Mouse (Mus musculus) stomach, embryonic 14.5 days (tissue): ENCODE data around the gene Ifngr1. TPM values are rescaled to one million over a fixed set of nuclear protein-coding genes. Genes with fewer than 3 reads are reported as not detected.

Experiments
- ATAC-seq: fragments of 200-750 bp; cut with Nextera tagmentation; 2 replicates; pipeline ENCODE4 v1.8.0; 2017; ENCODE audit warnings: low read depth, moderate TSS enrichment; ENCODE audit not compliant: insufficient number of reproducible peaks, insufficient read depth, low FRiP score
- H3K27ac ChIP-seq: fragments of 300-500 bp; sonication (generic); 2 replicates; pipeline ENCODE4 v1.5.1; 2014; ENCODE audit warnings: mild to moderate bottlenecking, low read length, moderate library complexity, mixed read lengths
- H3K27me3 ChIP-seq: fragments of 300-500 bp; sonication (generic); 2 replicates; pipeline ENCODE4 v1.6.1; 2014; ENCODE audit warnings: low read length, control low read depth, mixed read lengths; ENCODE audit not compliant: control insufficient read depth, insufficient read depth
- H3K36me3 ChIP-seq: fragments of 300-500 bp; sonication (generic); 2 replicates; pipeline ENCODE4 v1.6.1; 2014; ENCODE audit warnings: mild to moderate bottlenecking, control low read depth, low read length, moderate library complexity, mixed read lengths; ENCODE audit not compliant: control insufficient read depth, insufficient read depth
- H3K4me1 ChIP-seq: fragments of 300-500 bp; sonication (generic); 2 replicates; pipeline ENCODE4 v1.6.1; 2014; ENCODE audit warnings: low read length, control low read depth, mixed read lengths; ENCODE audit not compliant: control insufficient read depth, insufficient read depth
- H3K4me2 ChIP-seq: fragments of 300-500 bp; sonication (generic); replicated peaks from 2 replicates; pipeline ENCODE4 v1.6.1; 2014; ENCODE audit warnings: low read depth, low read length, control low read depth
- H3K4me3 ChIP-seq: fragments of 300-500 bp; sonication (generic); 2 replicates; pipeline ENCODE4 v1.5.1; 2014; ENCODE audit warnings: low read depth, low read length, control low read depth
- H3K9ac ChIP-seq: fragments of 300-500 bp; sonication (generic); replicated peaks from 2 replicates; pipeline ENCODE4 v1.6.1; 2014; ENCODE audit warnings: low read depth, mild to moderate bottlenecking, control low read depth, low read length, moderate library complexity, mixed read lengths
- H3K9me3 ChIP-seq: fragments of 300-500 bp; sonication (generic); 2 replicates; pipeline ENCODE4 v1.6.1; 2016; ENCODE audit warnings: low read depth, low read length, control low read depth; ENCODE audit not compliant: control insufficient read depth
- WGBS: fragments of 180-500 bp; shearing (Covaris S2); extraction: QIAGEN DNeasy Blood & Tissue Kit; methylation state at CpG from one replicate; pipeline ENCODE4 v1.1.7; 2014; 5-methylcytosine and 5-hydroxymethylcytosine counted together
- polyA plus RNA-seq: library from polyadenylated mRNA; unstranded; fragments of >200 nt; fragmentation: Nextera tagmentation; extraction: Ambion mirVana; gene quantifications from 2 replicates; pipeline ENCODE4 v1.2.1, GENCODE M21; 2014

Ifngr1 gene
- polyA plus RNA-seq, 1 experiment from 2014 or later: 69.1 TPM

GRCm38 (mm10) chr10:19581844-19582582 is 9.7 kb upstream of the Ifngr1 start:
- 0 out of 2 replicates have a peak, but pooled peaks cover 4% of the 10 kb centered on the region for H3K4me1 ChIP-seq
- ATAC-seq: no peak
- WGBS: 58% methylated on average over 8 of the region's 9 CpGs
- no peak overlapping the region for H3K4me3 ChIP-seq
- H3K4me2 ChIP-seq: no peak overlapping the region
- no peaks in the 10 kb centered on the region for H3K36me3 ChIP-seq
- H3K27ac ChIP-seq: no peak overlapping the region
- H3K27me3 ChIP-seq: no peaks in the 10 kb centered on the region
- H3K9me3 ChIP-seq: no peaks in the 10 kb centered on the region
- no peak overlapping the region for H3K9ac ChIP-seq

- H3K36me3 ChIP-seq: no peaks in the 10 kb centered on the region
- H3K27me3 ChIP-seq: no peaks in the 10 kb centered on the region
- H3K4me1 ChIP-seq: 0 out of 2 replicates have a peak, but pooled peaks cover 4% of the 10 kb centered on the region
- H3K9ac ChIP-seq: no peak overlapping the region
- ATAC-seq: no peak
- no peak overlapping the region for H3K4me3 ChIP-seq
- 54% methylated on average over 7 of the region's 7 CpGs for WGBS
- no peaks in the 10 kb centered on the region for H3K9me3 ChIP-seq
- peak overlapping the region; percentile 4; the same call in 1 of the 2 replicates for H3K27ac ChIP-seq
- no peak overlapping the region for H3K4me2 ChIP-seq
Observed at GRCm38 (mm10) chr10:19582806-19583430, 8.8 kb upstream of the Ifngr1 start.

- no peak for ATAC-seq
- no peak overlapping the region for H3K4me2 ChIP-seq
- no peak overlapping the region for H3K9ac ChIP-seq
- no peak overlapping the region for H3K27ac ChIP-seq
- WGBS: 83% methylated on average over 2 of the region's 2 CpGs
- H3K27me3 ChIP-seq: no peaks in the 10 kb centered on the region
- H3K36me3 ChIP-seq: no peaks in the 10 kb centered on the region
- no peaks in the 10 kb centered on the region for H3K9me3 ChIP-seq
- H3K4me1 ChIP-seq: no peaks in the 10 kb centered on the region
- no peak overlapping the region for H3K4me3 ChIP-seq
Observed at GRCm38 (mm10) chr10:19584064-19584463, 7.7 kb upstream of the Ifngr1 start.

GRCm38 (mm10) chr10:19584846-19585245 is 6.9 kb upstream of the Ifngr1 start:
- no peaks in the 10 kb centered on the region for H3K27me3 ChIP-seq
- no peak overlapping the region for H3K27ac ChIP-seq
- H3K9ac ChIP-seq: no peak overlapping the region
- H3K9me3 ChIP-seq: no peaks in the 10 kb centered on the region
- no peak overlapping the region for H3K4me2 ChIP-seq
- H3K4me3 ChIP-seq: no peak overlapping the region
- ATAC-seq: no peak
- H3K4me1 ChIP-seq: no peaks in the 10 kb centered on the region
- no peaks in the 10 kb centered on the region for H3K36me3 ChIP-seq
- WGBS: 78% methylated on average over 1 of the region's 1 CpGs

GRCm38 (mm10) chr10:19585860-19586259 is 5.9 kb upstream of the Ifngr1 start:
- Histone ChIP-seq H3K27ac (no peak overlapping the region), H3K4me2 (no peak overlapping the region), H3K4me1 (no peaks in the 10 kb centered on the region), H3K9ac (no peak overlapping the region), H3K27me3 (no peaks in the 10 kb centered on the region), H3K9me3 (no peaks in the 10 kb centered on the region), H3K36me3 (no peaks in the 10 kb centered on the region), H3K4me3 (no peak overlapping the region)
- 0 out of 2 replicates have a peak, but pooled peaks have one; percentile 14 for ATAC-seq
- 84% methylated on average over 5 of the region's 5 CpGs for WGBS

- no peaks in the 10 kb centered on the region for H3K9me3 ChIP-seq
- no peak overlapping the region for H3K9ac ChIP-seq
- no peak overlapping the region for H3K4me3 ChIP-seq
- no peaks in the 10 kb centered on the region for H3K36me3 ChIP-seq
- H3K27ac ChIP-seq: no peak overlapping the region
- 80% methylated on average over 3 of the region's 3 CpGs for WGBS
- no peaks in the 10 kb centered on the region for H3K4me1 ChIP-seq
- ATAC-seq: no peak
- no peak overlapping the region for H3K4me2 ChIP-seq
- no peaks in the 10 kb centered on the region for H3K27me3 ChIP-seq
Observed at GRCm38 (mm10) chr10:19587281-19587680, 4.5 kb upstream of the Ifngr1 start.

- H3K4me1 ChIP-seq: peaks cover 16% of the 10 kb centered on the region; the same call in 1 of the 2 replicates
- ATAC-seq: no peak
- no peak overlapping the region for H3K27ac ChIP-seq
- 91% methylated on average over 12 of the region's 12 CpGs for WGBS
- no peak overlapping the region for H3K4me2 ChIP-seq
- no peak overlapping the region for H3K9ac ChIP-seq
- no peak overlapping the region for H3K4me3 ChIP-seq
- no peaks in the 10 kb centered on the region for H3K9me3 ChIP-seq
- no peaks in the 10 kb centered on the region for H3K36me3 ChIP-seq
- H3K27me3 ChIP-seq: no peaks in the 10 kb centered on the region
Observed at GRCm38 (mm10) chr10:19589626-19590025, 2.1 kb upstream of the Ifngr1 start.

- Histone ChIP-seq H3K9me3 (no peaks in the 10 kb centered on the region), H3K27me3 (no peaks in the 10 kb centered on the region), H3K36me3 (no peaks in the 10 kb centered on the region), H3K4me2 (peak overlapping the region; percentile 70), H3K9ac (no peak overlapping the region), H3K4me3 (peak overlapping the region; percentile 75), H3K4me1 (peaks cover 18% of the 10 kb centered on the region; the same call in 1 of the 2 replicates), H3K27ac (peak overlapping the region; percentile 27; the same call in 1 of the 2 replicates)
- WGBS: 28% methylated on average over 6 of the region's 6 CpGs
- ATAC-seq: no peak
Observed at GRCm38 (mm10) chr10:19591286-19591640, 486 bp upstream of the Ifngr1 start.
